Mouse (Mus musculus) ES-E14 (cell line): ENCODE measurements around the gene Pla2g1b.

Experiments
- CHD2 ChIP-seq: IDR thresholded peaks from 2 replicates; pipeline ENCODE4 v1.6.1; 2014; ENCODE audit warnings: mild to moderate bottlenecking, low read depth, low read length, inconsistent platforms
- HCFC1 ChIP-seq: IDR thresholded peaks from 2 replicates; pipeline ENCODE4 v1.6.1; 2012; ENCODE audit warnings: low read length, inconsistent platforms, borderline replicate concordance; ENCODE audit not compliant: insufficient read depth
- MAFK ChIP-seq: IDR thresholded peaks from 2 replicates; pipeline ENCODE4 v1.6.1; 2014; ENCODE audit warnings: mild to moderate bottlenecking, low read depth, low read length, inconsistent platforms; ENCODE audit not compliant: insufficient read depth
- ZC3H11A ChIP-seq: IDR thresholded peaks from 2 replicates; pipeline ENCODE4 v1.6.1; 2012; ENCODE audit warnings: low read depth, mild to moderate bottlenecking, inconsistent platforms, low read length, borderline replicate concordance
- ZNF384 ChIP-seq: IDR thresholded peaks from 2 replicates; pipeline ENCODE4 v1.6.1; 2012; ENCODE audit warnings: low read depth, low read length, inconsistent platforms

- TF ChIP-seq MAFK: no peak
- no peak for TF ChIP-seq CHD2
- no peak for TF ChIP-seq HCFC1
- TF ChIP-seq ZC3H11A: no peak
- no peak for TF ChIP-seq ZNF384
These were observed 47.7 kb downstream of the Pla2g1b start for GRCm38 (mm10) chr5:115513721-115514120.
